In genomic region chr15:62871082-62871766, GRCm38 (mm10) we compare ENCODE assay signal across 23 mouse cellular contexts.
A peak's percentile ranks its signal among the peaks of the same experiment; 100 is the strongest.
DNase-seq lines count a peak whose midpoint lies in the region; ATAC-seq and TF ChIP-seq lines count a peak whose summit lies in the region.
"Had no signal": no experiment of that assay in that cellular context is flagged by ENCODE, and none has a peak within 500 bp of the region (broad histone marks: within the 10 kb centered on the region; RNA-seq: fewer than 3 reads in every experiment).

No protein-coding gene starts in this region.

- no peak overlapping the region for H3K27ac ChIP-seq in liver, postnatal 0 days (ENCODE audit: low read depth)
- no peak overlapping the region for H3K27ac ChIP-seq in liver, embryonic 12.5 days
- H3K27ac ChIP-seq: hindbrain, embryonic 13.5 days; midbrain, embryonic 10.5 days; stomach, postnatal 0 days had no signal

- TF ChIP-seq EP300 in liver, postnatal 0 days (IDR thresholded peaks at IDR 0.05; ENCODE audit: low read depth) = no peak

- ATAC-seq in liver, postnatal 0 days = peak; percentile 79
- no peak for ATAC-seq in liver, embryonic 12.5 days
- peak; percentile 90 for ATAC-seq in megakaryocyte progenitor cell, adult 5-6 weeks (replicated peaks; ENCODE audit: poor library complexity)
- ATAC-seq: forebrain, embryonic 14.5 days; inflammation-experienced regulatory T-cells, adult 6 months had no signal

- DNase-seq in liver, postnatal 0 days = no peak
- DNase-seq in NIH3T3 (ENCODE audit: low read depth) = peak; percentile 74
- peak; percentile 2 to 4 for DNase-seq in adrenal gland, postnatal 36 days
- no peak for DNase-seq in right cerebral cortex, postnatal 10 days (ENCODE audit: low spot score in 2 of 2)
- DNase-seq in thymus, postnatal 4 days = no peak
- DNase-seq: cerebellum, adult 18-20 months; cerebellum, postnatal 36 days; gastrocnemius, postnatal 36 days; heart, postnatal 10 days; kidney, adult 9 months; kidney, postnatal 25 days; liver; retina, postnatal 1 day; right cerebral cortex, postnatal 4 days had no signal

- WGBS in liver, postnatal 0 days (ENCODE audit: insufficient replicate concordance) = 39% methylated on average over 1 of the region's 1 CpGs
- 52% methylated on average over 1 of the region's 1 CpGs for WGBS in liver, embryonic 12.5 days (ENCODE audit: insufficient replicate concordance)

- H3K4me1 ChIP-seq in liver, postnatal 0 days (ENCODE audit: insufficient read depth) = no peaks in the 10 kb centered on the region
- H3K4me1 ChIP-seq in liver, embryonic 12.5 days = no peaks in the 10 kb centered on the region
- H3K4me1 ChIP-seq: hindbrain, embryonic 13.5 days; midbrain, embryonic 10.5 days had no signal

- H3K9me3 ChIP-seq in liver, postnatal 0 days (ENCODE audit: low read length) = no peaks in the 10 kb centered on the region
- no peaks in the 10 kb centered on the region for H3K9me3 ChIP-seq in liver, embryonic 12.5 days (replicated peaks)
- H3K9me3 ChIP-seq: G1E; hindbrain, embryonic 13.5 days; midbrain, embryonic 10.5 days had no signal

- H3K4me2 ChIP-seq in liver, postnatal 0 days (ENCODE audit: low read depth, low read length) = no peak overlapping the region
- no peak overlapping the region for H3K4me2 ChIP-seq in liver, embryonic 12.5 days
- H3K4me2 ChIP-seq: heart, embryonic 11.5 days; hindbrain, embryonic 13.5 days had no signal

- TF ChIP-seq CTCF in liver, postnatal 0 days (IDR thresholded peaks at IDR 0.05; ENCODE audit: low read depth) = no peak

- H3K27me3 ChIP-seq in liver, postnatal 0 days (ENCODE audit: insufficient read depth, low read length) = no peaks in the 10 kb centered on the region
- no peaks in the 10 kb centered on the region for H3K27me3 ChIP-seq in liver, embryonic 12.5 days (replicated peaks)
- H3K27me3 ChIP-seq: hindbrain, embryonic 13.5 days had no signal

- H3K9ac ChIP-seq in liver, postnatal 0 days (replicated peaks) = no peak overlapping the region
- no peak overlapping the region for H3K9ac ChIP-seq in liver, embryonic 12.5 days
- H3K9ac ChIP-seq: hindbrain, embryonic 13.5 days had no signal

- H3K36me3 ChIP-seq in liver, postnatal 0 days (replicated peaks; ENCODE audit: insufficient read depth, low read length) = no peaks in the 10 kb centered on the region
- H3K36me3 ChIP-seq in liver, embryonic 12.5 days = no peaks in the 10 kb centered on the region
- H3K36me3 ChIP-seq: G1E; hindbrain, embryonic 13.5 days; midbrain, embryonic 10.5 days had no signal

- no peak overlapping the region for H3K4me3 ChIP-seq in liver, postnatal 0 days (ENCODE audit: low read depth, low read length)
- no peak overlapping the region for H3K4me3 ChIP-seq in liver, embryonic 12.5 days
- H3K4me3 ChIP-seq: hindbrain, embryonic 13.5 days; midbrain, embryonic 10.5 days had no signal

Comparison
In these comparisons a context has a peak if more than half of its experiments do, and no peak if none do; other contexts are left out.
1. DNase-seq: peak in NIH3T3 (single experiment) and adrenal gland, postnatal 36 days (2 of 2); none in liver, postnatal 0 days (single experiment), right cerebral cortex, postnatal 10 days (0 of 2) and thymus, postnatal 4 days (single experiment).